Comparison of ENCODE assay signal across 24 mouse cellular contexts in the genomic region with DNA sequence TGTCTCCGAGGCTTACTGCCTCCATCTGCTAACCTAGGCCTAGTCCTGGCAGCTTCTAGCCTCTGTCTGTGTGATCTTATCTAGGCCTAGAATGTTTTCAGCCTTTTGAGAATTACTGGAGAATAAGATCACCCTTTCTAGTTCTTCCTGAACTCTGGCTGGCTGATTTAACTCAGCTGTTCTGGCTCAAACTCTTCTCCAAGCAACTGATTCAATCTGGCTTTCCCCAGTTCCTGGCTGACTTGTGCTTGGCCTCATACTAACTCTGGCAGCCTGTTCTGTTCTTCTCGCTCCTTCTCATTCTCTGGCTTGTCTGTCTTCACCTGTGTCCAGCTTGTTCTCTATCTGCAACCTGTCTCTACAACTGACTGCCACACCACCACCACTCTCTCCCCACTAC. TPM values are rescaled to one million over a fixed set of nuclear protein-coding genes. Genes with fewer than 3 reads are reported as not detected.
DNase-seq lines count a peak whose midpoint lies in the region; ATAC-seq lines count a peak whose summit lies in the region.
"Had no signal": no experiment of that assay in that cellular context is flagged by ENCODE, and none has a peak within 500 bp of the region (broad histone marks: within the 10 kb centered on the region; RNA-seq: fewer than 3 reads in every experiment).

No protein-coding gene starts in this region.

- H3K36me3 ChIP-seq in heart, embryonic 11.5 days (ENCODE audit: control insufficient read depth, insufficient read depth, low read length), result no peaks in the 10 kb centered on the region
- H3K36me3 ChIP-seq in kidney, embryonic 15.5 days, result no peaks in the 10 kb centered on the region
- H3K36me3 ChIP-seq: embryonic facial prominence, embryonic 12.5 days; forebrain, embryonic 12.5 days; forebrain, embryonic 15.5 days; G1E; heart, embryonic 15.5 days; hindbrain, embryonic 12.5 days; hindbrain, embryonic 15.5 days had no signal

- no peak overlapping the region for H3K27ac ChIP-seq in heart, embryonic 11.5 days (ENCODE audit: low read depth, low read length)
- no peak overlapping the region for H3K27ac ChIP-seq in kidney, embryonic 15.5 days
- H3K27ac ChIP-seq: embryonic facial prominence, embryonic 12.5 days; forebrain, embryonic 12.5 days; forebrain, embryonic 15.5 days; heart, adult 2 months; heart, embryonic 15.5 days; hindbrain, embryonic 12.5 days; hindbrain, embryonic 15.5 days had no signal

- H3K4me1 ChIP-seq in heart, embryonic 11.5 days (ENCODE audit: control insufficient read depth, insufficient read depth, low read length), result no peaks in the 10 kb centered on the region
- H3K4me1 ChIP-seq in kidney, embryonic 15.5 days, result no peaks in the 10 kb centered on the region
- H3K4me1 ChIP-seq: embryonic facial prominence, embryonic 12.5 days; forebrain, embryonic 12.5 days; forebrain, embryonic 15.5 days; heart, embryonic 15.5 days; hindbrain, embryonic 12.5 days; hindbrain, embryonic 15.5 days had no signal

- no peak for ATAC-seq in heart, embryonic 11.5 days (replicated peaks; ENCODE audit: insufficient number of reproducible peaks, low FRiP score, low TSS enrichment)
- no peak for ATAC-seq in kidney, embryonic 15.5 days (replicated peaks; ENCODE audit: low FRiP score)
- ATAC-seq: activated CD4-positive, CD25-positive, alpha-beta regulatory T cell, adult 4 months; forebrain, embryonic 15.5 days had no signal

- no peak overlapping the region for H3K4me3 ChIP-seq in heart, embryonic 11.5 days (ENCODE audit: low read depth, low read length)
- no peak overlapping the region for H3K4me3 ChIP-seq in kidney, embryonic 15.5 days (replicated peaks)
- H3K4me3 ChIP-seq: embryonic facial prominence, embryonic 12.5 days; erythroblast, embryonic 14.5 days; forebrain, embryonic 12.5 days; forebrain, embryonic 15.5 days; heart, adult 2 months; heart, embryonic 15.5 days; hindbrain, embryonic 12.5 days; hindbrain, embryonic 15.5 days had no signal

- intact Hi-C loops in gastrocnemius, postnatal 14 days (cut with DNase I; ENCODE audit: low total_unique reads), result no loop called here
- intact Hi-C loops in heart, postnatal 14 days (cut with DNase I), result no loop called here

- no peaks in the 10 kb centered on the region for H3K27me3 ChIP-seq in heart, embryonic 11.5 days (ENCODE audit: control insufficient read depth, insufficient read depth, low read length)
- no peaks in the 10 kb centered on the region for H3K27me3 ChIP-seq in kidney, embryonic 15.5 days
- H3K27me3 ChIP-seq: CH12.LX; embryonic facial prominence, embryonic 12.5 days; heart, embryonic 15.5 days; hindbrain, embryonic 12.5 days; hindbrain, embryonic 15.5 days had no signal

- no peaks in the 10 kb centered on the region for H3K9me3 ChIP-seq in heart, embryonic 11.5 days (replicated peaks; ENCODE audit: control insufficient read depth, low read length)
- H3K9me3 ChIP-seq in kidney, embryonic 15.5 days (replicated peaks), result no peaks in the 10 kb centered on the region
- H3K9me3 ChIP-seq: embryonic facial prominence, embryonic 12.5 days; forebrain, embryonic 12.5 days; forebrain, embryonic 15.5 days; G1E; heart, embryonic 15.5 days; hindbrain, embryonic 12.5 days; hindbrain, embryonic 15.5 days had no signal

- H3K9ac ChIP-seq in heart, embryonic 11.5 days (ENCODE audit: low read depth, low read length), result no peak overlapping the region
- H3K9ac ChIP-seq in kidney, embryonic 15.5 days, result no peak overlapping the region
- H3K9ac ChIP-seq: embryonic facial prominence, embryonic 12.5 days; forebrain, embryonic 12.5 days; forebrain, embryonic 15.5 days; heart, embryonic 15.5 days; hindbrain, embryonic 12.5 days; hindbrain, embryonic 15.5 days had no signal

- H3K4me2 ChIP-seq in heart, embryonic 11.5 days, result no peak overlapping the region
- H3K4me2 ChIP-seq in kidney, embryonic 15.5 days, result no peak overlapping the region
- H3K4me2 ChIP-seq: embryonic facial prominence, embryonic 12.5 days; forebrain, embryonic 12.5 days; forebrain, embryonic 15.5 days; heart, embryonic 15.5 days; hindbrain, embryonic 12.5 days; hindbrain, embryonic 15.5 days had no signal

- peak; percentile 14 for DNase-seq in gastrocnemius, postnatal 14 days
- no peak for DNase-seq in gastrocnemius, postnatal 4 days (ENCODE audit: low spot score in 2 of 2)
- DNase-seq in heart, adult 8-10 months (ENCODE audit: low spot score), result peak; percentile 35
- peak; percentile 59 for DNase-seq in NIH3T3 (ENCODE audit: low read depth)
- peak; percentile 22 to 33 for DNase-seq in heart, postnatal 14 days
- DNase-seq: B cell, adult 2 months; cerebellum, adult 18-20 months; cerebellum, adult 9-10 months; cerebellum, postnatal 14 days; gastrocnemius, postnatal 36 days; kidney, adult 2 months had no signal

- 60% methylated on average over 2 of the region's 2 CpGs for WGBS in heart, embryonic 11.5 days (ENCODE audit: insufficient replicate concordance)
- 69% methylated on average over 2 of the region's 2 CpGs for WGBS in kidney, embryonic 15.5 days

RNA-seq across cellular contexts. Expression of a gene that starts 7.3 kb away (rescaled TPM):
- 10 to 100 TPM; 43.0 to 44.9 TPM for total RNA-seq in gastrocnemius, postnatal 14 days (2021)
- total RNA-seq in gastrocnemius, postnatal 4 days (2021), result 10 to 100 TPM; 46.3 to 51.8 TPM
- 10 to 100 TPM; 50.5 to 59.7 (median 55.2) TPM for total RNA-seq in heart, adult 8-10 months (2022)
- polyA plus RNA-seq in heart, embryonic 11.5 days (2014; fragmentation: Nextera tagmentation; extraction: Ambion mirVana), result 83.3 and 96.1 TPM in 2 replicates
- total RNA-seq in heart, postnatal 14 days (2021), result 10 to 100 TPM; 49.7 to 50.4 TPM
- polyA plus RNA-seq in kidney, embryonic 15.5 days (2015; fragmentation: Nextera tagmentation; extraction: Ambion mirVana), result 108 and 121 TPM in 2 replicates

RNA-seq across cellular contexts. Expression of a gene that starts 25.5 kb away (rescaled TPM):
- 10 to 100 TPM; 28.2 to 31.0 TPM for total RNA-seq in gastrocnemius, postnatal 14 days (2021)
- total RNA-seq in gastrocnemius, postnatal 4 days (2021), result 10 to 100 TPM; 60.7 to 63.6 TPM
- 10 to 100 TPM; 45.9 to 51.0 (median 48.2) TPM for total RNA-seq in heart, adult 8-10 months (2022)
- polyA plus RNA-seq in heart, embryonic 11.5 days (2014; fragmentation: Nextera tagmentation; extraction: Ambion mirVana), result 32.2 and 34.8 TPM in 2 replicates
- total RNA-seq in heart, postnatal 14 days (2021), result 10 to 100 TPM; 51.1 to 51.7 TPM
- 25.0 and 27.9 TPM in 2 replicates for polyA plus RNA-seq in kidney, embryonic 15.5 days (2015; fragmentation: Nextera tagmentation; extraction: Ambion mirVana)

RNA-seq across cellular contexts. Expression of a gene that starts 44.0 kb away (rescaled TPM):
- total RNA-seq in gastrocnemius, postnatal 14 days (2021), result 100 to 1,000 TPM; 127 to 134 TPM
- total RNA-seq in gastrocnemius, postnatal 4 days (2021), result 100 to 1,000 TPM; 234 to 258 TPM
- 100 to 1,000 TPM; 186 to 215 (median 203) TPM for total RNA-seq in heart, adult 8-10 months (2022)
- 490 and 502 TPM in 2 replicates for polyA plus RNA-seq in heart, embryonic 11.5 days (2014; fragmentation: Nextera tagmentation; extraction: Ambion mirVana)
- 100 to 1,000 TPM; 218 to 220 TPM for total RNA-seq in heart, postnatal 14 days (2021)
- 633 and 651 TPM in 2 replicates for polyA plus RNA-seq in kidney, embryonic 15.5 days (2015; fragmentation: Nextera tagmentation; extraction: Ambion mirVana)

RNA-seq across cellular contexts. Expression of a gene that starts 57.1 kb away (rescaled TPM):
- 10 to 100 TPM; 47.1 to 53.6 TPM for total RNA-seq in gastrocnemius, postnatal 14 days (2021)
- 10 to 100 TPM; 54.1 to 55.7 TPM for total RNA-seq in gastrocnemius, postnatal 4 days (2021)
- 10 to 100 TPM; 62.4 to 85.5 (median 78.0) TPM for total RNA-seq in heart, adult 8-10 months (2022)
- 41.4 and 44.9 TPM in 2 replicates for polyA plus RNA-seq in heart, embryonic 11.5 days (2014; fragmentation: Nextera tagmentation; extraction: Ambion mirVana)
- 10 to 100 TPM; 69.1 to 72.7 TPM for total RNA-seq in heart, postnatal 14 days (2021)
- polyA plus RNA-seq in kidney, embryonic 15.5 days (2015; fragmentation: Nextera tagmentation; extraction: Ambion mirVana), result 52.6 and 64.5 TPM in 2 replicates

Comparison
In these comparisons a context has a peak if more than half of its experiments do, and no peak if none do; other contexts are left out.
1. DNase-seq: peak in gastrocnemius, postnatal 14 days (single experiment), heart, adult 8-10 months (single experiment), NIH3T3 (single experiment) and heart, postnatal 14 days (2 of 2); none in gastrocnemius, postnatal 4 days (0 of 2).